Mouse (Mus musculus) embryo, embryonic 9.5 days (tissue): ENCODE results near the gene Dnm1.
A peak's percentile ranks its signal among the peaks of the same experiment; 100 is the strongest.
"Not testable (repeated sequence)": the region's sequence is repeated elsewhere in the genome, so short reads cannot be mapped to it uniquely, and the experiment has no call there.

Experiments
- DNase-seq: peaks from one replicate; pipeline ENCODE4 v3.0.0-alpha.2; 2017; ENCODE audit errors: extremely low spot score

Dnm1 gene

DNA sequence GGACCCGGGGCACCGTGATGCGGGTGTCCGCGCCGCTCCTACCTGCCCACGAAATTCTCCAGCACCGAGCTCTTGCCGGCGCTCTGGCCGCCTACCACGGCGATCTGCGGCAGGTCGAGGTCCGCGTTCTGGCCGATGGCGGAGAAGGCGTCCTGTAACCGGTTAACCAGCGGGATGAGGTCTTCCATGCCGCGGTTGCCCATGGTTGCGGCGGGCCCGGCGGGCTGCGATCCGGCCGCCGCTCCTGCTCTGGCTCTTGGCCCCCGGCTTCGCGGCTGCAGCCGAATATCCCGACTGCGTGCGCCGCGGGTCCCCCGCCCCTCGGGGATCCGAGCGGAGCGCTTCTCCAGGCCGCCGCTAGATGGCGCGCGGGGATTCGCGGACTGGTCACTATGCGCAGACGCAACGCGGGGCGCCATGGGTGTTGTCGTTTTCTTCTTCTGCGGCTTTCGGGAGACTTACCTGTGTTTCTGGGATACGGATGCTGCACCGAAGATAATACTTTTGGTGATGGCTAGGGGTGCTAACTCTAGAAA, at the start of gene Dnm1:
TSS of gene Dnm1 (minus strand) at position 332 of the 536 bp plus-strand sequence.
- peak; percentile 90 for DNase-seq

DNA sequence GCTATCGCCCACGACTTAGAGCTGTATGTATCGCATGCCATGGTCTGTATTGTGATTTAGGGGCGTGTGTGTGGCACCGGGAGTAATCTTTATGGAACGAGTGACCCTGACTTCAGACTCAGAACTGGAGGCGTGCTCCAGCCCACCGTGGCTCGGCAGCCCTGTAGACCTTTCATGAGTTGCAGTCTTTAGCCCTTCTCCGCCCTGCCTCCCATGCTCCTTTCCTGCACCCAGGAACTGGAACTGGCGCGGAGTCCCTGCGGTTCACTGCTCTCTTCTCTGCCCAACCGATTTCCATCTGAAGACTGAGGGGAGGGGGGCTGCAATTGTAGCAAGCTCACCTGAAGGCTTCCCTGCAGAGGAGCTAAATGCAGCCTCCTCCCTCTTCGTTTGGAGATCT, 43.6 kb upstream of the Dnm1 start:
- DNase-seq, result no peak

DNA sequence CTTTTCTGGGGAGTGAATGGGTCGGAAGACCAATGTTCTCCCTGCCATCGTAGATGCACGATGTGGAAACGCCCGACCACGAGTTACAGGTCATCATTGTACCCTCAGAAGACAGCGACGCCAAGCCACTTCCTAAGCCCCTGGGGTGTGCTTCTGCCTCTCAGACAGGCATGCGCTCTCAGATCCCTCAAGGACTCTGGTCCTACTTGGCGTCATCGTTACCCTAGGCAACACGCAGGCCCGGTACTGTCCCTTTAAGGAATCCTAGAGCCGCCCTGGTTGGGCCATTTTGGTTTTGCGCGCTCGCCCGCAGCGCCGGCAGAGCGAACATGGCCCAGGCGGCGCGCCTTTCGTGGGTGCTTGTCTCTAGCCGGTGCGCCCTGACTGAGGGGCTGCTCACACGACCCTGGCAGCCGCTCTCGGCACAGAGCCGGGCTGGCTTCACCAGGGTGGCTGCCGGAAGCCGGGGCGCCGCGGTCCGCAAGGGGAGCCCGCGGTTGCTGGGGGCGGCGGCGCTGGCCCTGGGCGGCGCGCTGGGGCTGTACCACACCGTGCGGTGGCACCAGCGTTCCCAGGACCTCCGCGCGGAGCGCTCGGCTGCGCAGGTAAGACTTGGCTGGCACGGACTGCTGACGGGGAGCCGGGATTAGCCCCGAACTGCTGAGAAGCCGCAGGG, 42.9 kb upstream of the Dnm1 start:
- DNase-seq, result peak; percentile 89

DNA sequence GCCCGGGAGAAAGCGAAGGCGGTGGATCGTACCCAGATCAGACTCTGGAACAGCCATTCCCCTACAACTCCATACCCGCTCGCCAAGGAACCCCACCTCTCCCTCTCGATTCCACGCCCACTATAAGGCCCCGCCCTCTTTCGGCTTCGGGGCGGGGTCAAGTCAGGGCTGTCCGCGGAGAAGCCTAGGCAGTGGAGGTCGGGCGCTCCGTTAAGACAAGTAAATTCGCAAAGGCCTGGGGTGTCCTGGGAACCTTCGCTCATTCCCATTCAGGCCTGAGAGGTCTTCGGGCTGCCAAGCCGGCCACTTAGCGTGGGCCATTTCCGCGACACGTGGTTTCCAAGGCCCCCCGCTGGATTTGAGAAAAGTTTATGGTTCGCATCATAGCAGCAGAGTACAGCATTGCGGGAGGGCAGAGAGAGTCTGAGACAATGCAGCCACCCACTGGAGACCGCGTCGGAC, 42.4 kb upstream of the Dnm1 start, which contains the start of gene Ptges2:
TSS of gene Ptges2 (plus strand) at position 413 of the 462 bp plus-strand sequence.
- DNase-seq, result peak; percentile 95

DNA sequence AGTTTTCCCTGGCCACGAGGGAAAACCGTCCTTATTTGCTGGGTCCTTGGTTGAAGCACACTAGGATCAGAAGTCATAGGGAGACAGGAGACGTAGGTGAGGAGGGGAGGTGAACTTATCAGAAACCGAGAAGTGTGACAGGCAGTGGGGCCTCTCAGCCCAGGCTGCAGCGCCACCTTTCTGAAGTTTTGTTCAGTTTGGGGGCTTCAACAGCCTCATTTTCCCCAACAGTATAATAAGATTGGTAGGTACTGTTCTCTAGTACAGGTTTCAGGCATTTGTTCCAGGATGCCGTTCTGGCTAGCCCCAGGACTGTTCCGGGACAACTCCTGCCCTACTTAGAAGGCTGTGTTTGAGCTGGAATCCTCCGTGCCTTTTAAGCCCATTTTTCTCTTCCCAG, 41.8 kb upstream of the Dnm1 start:
- peak; percentile 52 for DNase-seq

DNA sequence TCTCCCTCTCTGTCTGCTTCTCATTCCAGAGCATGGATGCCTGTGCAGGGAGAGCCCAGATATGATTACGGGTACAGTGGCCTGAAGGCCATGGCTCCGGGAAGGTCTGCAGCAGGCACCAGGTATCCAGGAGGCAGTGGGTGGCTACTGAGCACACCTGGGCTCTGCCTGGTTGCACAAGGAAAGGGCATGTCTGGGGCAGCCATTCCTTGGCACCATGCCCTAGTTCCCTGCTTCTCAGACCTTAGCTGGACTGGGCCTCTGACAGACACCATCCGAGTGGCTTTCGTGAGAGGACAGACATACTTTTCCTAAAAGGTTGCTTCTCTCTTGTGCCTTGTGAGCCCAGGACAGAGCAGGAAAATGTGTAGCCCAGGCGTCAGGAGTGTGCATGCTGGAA, 38.9 kb upstream of the Dnm1 start:
- DNase-seq, result no peak

DNA sequence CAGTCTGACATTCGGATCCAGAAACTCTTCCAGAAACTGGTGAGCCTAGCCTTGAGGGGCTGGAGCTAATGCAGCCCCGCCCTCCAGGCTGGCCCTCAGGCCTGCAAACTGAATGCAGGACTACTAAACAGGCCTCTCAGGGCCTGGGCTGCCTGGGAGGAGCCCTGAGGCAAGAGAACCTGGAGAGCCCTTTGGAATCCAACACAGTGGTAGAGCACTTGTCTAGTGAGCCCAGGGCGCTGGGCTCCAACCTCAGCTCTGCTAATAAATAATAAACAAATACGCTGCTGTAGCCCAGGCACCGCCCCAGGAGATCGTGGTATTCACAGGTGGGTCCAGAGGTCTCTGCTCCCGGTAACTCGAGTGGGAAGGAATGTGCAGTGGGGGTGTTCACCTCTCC, 37.7 kb upstream of the Dnm1 start:
- DNase-seq, result no peak

DNA sequence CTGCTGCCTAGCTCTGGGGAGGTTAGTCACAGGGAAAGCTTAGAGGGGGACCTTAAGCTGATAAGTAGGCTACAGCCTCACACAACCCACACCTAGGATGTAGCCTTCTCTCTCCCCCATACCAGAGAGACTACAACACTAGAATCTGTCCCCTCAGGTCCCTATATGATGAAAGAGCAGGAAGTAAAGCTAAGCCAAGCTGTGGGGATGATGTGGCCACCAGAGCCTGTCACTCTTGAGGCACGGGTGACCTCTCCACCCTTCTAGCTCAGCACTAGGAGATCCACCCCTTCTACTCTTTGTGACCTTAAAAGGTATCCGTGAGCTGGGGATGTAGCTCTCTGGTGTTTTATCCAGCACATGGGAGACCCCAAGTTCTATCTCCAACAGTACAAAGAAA, 36.0 kb upstream of the Dnm1 start:
- DNase-seq, result no peak

DNA sequence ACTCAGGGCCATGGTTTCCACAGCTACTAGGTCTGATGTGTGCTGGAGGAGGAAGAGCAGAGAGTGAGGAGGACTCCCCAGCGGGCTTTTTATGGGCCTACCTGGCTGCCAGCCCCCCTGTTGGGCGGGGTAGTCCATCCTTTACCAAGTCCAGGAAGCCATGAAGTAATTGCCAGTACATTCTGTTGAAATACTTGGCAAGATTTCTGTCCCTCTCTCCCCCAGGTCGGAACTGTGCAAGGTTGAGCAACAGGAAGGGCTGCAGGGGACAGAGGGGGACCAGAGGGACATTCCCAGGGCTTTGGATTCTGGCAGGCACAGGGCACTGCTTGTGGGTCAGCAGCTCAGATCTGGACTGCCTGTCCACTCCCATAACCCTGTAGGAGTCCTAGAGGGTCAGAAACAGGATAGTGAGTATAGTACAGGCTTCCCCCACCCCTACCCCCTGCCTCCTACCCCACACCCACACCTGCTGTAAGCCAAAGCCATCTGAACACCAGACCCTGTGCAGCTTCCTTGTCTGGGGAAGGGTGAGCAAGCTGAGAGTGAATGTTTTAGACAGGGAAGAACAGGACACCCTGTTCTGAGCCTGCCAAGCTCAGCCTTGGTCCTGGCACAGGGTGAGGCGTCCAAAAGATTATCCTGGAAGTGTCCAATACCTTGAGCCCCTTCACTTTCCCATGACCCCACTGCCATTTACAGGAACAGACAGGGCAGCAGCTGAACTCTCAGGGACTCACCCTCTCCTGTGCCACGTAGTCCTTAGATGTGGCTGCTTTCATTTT, 34.8 kb upstream of the Dnm1 start, which contains the start of gene Lcn2:
TSS of gene Lcn2 (minus strand) at position 547 of the 785 bp plus-strand sequence.
- DNase-seq, result no peak

DNA sequence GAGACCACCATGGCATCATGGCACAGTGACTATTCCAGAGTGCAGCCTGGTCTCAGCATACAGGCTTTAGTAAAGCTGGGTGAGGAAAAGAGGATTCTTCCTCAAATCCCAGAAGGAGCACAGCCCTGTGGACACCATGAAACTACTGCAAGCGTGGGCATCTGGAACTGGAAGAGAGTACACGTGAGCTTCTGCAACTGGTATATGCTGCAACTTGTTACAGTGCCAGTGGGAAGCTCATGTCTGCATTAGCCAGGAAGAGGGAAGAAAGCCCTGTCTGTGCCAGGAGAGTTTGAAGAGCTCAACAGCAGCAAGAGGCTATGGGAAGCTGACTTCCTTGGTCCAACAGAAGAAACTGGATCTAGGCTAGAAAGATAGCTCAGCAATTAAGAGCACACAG, 29.6 kb upstream of the Dnm1 start:
- DNase-seq, result no peak

DNA sequence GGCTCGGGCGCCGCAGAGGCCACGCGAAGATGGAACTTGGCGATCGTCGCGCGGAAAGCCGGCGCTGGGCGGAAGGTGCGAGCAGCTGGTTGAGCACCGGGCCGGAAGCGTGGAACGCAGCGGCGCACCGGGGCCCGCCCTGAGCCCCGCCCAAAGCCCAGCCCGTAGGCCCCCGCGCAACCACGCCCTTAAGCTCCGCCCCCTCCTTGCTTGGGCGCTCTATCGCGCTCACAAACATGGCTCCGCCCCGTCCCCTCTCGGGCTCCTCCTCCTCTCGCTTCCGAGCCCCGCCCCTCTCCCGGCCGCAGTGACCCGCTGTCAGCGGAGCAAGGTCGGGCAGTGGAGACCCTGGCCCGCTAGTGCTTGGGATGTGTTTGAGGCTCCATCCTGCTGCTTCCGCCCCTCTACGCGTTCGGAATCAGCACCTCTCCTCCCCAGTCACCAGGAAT, 28.7 kb upstream of the Dnm1 start, which contains the start of gene 1110008P14Rik:
TSS of gene 1110008P14Rik (minus strand) at position 164 of the 449 bp plus-strand sequence.
- peak; percentile 95 for DNase-seq

DNA sequence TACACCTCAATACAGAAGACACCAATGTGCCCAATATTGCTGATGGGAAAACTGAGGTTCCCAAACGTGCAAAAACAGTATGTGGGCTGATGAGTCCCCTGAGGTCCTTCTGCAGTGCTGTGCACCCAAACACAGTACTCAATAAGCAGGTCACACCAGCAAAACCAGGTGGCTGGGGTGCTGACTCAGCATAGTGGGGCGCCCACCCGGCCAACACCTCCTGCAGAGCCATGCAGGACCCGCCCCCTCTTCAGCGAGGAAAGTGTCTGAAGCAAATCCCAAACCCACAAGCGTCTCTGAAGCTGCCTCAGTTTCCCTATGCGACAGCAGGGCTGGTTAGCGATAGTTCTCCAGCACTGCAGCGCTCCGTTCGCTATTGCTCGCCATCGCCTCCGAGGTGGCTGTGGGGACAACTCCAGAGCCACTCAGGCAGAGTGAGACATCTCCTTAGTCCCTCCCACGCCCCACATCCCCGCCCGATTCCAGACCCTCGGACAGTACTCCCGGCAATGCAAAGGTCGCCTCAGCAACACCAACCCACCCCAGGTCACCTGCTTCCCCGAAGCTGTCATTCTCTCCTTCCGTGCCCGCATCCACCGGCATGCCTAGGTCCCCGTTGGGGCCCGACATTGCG, 28.1 kb upstream of the Dnm1 start:
- DNase-seq, result no peak

DNA sequence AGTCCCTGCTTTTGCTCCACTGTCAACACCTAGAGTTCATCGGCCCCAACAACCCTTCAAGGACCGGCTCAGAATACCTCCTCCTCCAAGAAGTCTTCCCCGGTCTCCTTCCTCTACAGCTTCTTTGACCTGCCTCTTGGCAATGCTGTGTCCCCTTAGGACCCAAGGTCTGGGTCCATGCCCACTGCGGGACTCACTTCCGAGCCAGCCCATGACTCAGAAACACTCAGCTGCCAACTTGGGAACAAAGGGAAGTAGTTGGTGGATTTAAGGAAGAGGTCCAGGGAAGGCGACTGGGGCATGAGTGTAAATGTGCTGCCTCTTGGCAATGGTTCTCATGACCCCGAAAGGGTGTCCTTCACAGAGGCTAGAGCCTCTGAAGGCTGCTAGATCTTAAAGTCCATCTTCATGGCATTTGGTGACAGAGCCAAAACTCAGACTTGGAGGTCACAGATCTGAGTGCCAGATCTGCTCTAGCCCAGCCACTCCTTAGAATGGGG, 26.9 kb upstream of the Dnm1 start:
- DNase-seq, result no peak

DNA sequence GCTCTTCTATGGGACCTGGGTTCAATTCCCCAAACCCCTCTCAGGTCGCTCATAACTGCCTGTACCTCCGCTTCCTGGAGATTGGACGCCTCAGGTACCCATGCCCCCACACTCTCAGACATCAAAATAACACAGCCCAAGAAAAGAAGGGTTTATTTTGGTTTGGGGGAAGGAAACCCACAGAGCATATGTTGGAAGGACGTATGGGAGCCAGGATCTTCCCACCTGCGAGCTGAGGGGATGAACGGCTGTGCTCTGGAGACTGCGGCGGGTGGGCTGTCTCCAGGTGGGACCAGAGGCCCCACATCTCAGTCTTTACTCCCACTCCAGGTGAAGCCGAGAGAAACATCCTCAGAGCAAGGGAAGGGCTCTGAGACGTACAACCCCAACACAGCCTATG, 23.8 kb upstream of the Dnm1 start:
- DNase-seq, result no peak

DNA sequence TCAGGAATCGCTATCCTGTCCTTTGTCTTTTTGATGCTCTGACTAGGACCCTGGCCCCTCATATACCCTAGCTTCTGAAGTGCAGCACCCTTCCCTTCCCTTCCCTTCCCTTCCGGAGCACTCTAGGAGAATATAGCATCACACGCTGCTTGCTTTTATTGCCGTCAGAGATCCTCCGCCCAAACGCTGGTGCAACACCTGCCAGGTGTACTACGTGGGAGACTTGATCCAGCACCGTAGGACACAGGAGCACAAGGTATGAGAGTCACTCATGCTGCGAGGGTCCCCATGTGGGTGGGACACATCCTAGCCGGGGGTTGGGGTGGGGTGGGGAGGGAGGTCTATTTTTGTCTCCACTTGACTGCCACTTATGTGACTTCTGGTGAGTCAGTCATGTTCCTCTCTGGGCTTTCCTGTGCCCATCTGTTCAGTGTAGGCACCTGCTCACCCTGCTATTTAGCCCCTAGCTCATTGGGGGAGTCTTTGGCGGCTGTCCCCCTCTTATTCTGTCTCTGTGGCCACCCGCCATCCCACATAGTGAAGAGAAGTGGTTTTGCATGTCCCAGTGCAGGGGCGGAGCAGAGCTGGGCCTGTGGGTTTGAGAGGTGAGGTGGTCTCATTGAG, 22.3 kb upstream of the Dnm1 start:
- DNase-seq, result no peak

DNA sequence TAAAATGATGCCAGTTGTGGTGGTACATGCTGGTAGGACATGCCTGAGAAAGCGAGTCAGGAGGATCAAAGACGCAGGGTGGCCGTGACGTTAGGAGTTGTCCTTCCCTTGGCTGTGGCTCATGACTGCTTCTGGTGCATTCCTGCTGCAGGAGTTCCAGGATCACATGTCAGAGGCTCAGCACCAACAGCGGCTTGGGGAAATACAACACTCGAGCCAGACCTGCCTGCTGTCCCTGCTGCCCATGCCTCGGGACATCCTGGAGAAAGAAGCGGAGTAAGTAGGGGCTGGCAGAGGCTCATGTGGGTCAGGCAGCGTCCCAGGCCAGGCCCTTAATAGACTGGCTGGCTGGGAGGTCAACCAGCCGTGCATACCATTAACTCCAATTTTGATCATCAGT, 21.1 kb upstream of the Dnm1 start:
- DNase-seq, result no peak

DNA sequence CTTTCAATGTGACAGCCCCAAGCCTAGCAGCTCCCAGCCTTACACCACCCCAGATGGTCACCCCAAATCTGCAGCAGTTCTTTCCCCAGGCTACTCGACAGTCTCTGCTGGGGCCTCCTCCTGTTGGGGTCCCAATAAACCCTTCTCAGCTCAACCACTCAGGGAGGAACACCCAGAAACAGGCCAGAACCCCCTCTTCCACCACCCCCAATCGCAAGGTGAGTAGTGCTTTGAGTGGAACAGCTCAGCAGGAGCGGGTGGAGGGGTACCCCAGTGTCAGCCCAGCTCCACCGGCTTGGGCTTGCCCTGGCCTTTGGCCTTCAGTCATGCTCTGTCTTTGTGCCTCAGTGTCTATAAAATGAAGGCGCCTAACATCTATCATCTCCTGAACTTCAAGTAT, 14.2 kb upstream of the Dnm1 start:
- DNase-seq, result no peak

DNA sequence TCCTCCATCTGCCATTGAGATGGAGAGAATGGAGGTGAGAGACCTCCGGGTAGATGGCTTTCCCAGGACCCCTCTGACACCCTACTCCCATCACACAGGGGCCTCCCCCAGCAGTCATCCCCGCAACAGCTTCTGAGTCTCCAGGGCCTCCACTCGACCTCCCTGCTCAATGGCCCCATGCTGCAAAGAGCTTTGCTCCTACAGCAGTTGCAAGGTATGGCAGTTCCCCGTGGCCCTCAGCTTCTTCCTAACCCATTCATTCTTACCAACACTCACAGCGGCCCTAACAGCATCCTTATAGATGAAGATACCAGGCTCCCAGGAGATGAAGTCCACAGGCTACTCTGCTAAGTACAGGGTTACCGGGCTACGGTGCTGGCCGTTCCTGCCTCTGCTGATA, 11.0 kb upstream of the Dnm1 start:
- DNase-seq, result no peak

DNA sequence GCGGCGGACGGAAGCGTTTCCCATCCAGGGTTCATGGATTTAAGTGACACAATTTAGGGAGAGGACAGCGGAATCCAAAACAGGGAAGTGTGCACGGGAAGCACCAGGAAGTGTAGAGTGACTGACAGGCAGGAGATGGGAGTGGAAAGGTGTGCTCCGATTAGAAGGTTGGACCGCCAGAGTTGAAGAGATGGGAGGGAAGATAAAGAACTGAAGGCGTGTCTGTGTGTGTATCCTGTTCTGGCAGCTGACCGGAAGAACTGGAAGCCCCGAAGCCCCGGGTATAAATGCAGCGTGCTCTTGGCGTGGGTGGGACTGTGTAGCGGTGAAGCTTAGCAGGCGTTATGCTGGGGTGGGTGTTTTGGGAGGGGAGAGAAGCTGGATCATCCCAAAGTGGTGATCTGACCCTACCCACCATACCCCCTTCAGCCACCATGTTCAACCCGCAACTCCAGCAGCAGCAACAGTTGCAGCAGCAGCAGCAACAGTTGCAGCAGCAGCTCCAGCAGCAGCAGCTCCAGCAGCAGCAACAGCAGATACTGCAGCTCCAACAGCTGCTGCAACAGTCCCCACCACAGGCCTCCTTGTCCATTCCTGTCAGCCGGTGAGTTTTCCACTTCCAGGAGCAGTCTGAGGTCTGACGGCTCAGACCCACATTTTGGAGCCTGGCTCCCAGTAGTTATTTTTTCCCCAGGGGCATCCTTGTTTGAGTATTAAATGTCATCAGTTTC, 10.4 kb upstream of the Dnm1 start:
- DNase-seq, result no peak

DNA sequence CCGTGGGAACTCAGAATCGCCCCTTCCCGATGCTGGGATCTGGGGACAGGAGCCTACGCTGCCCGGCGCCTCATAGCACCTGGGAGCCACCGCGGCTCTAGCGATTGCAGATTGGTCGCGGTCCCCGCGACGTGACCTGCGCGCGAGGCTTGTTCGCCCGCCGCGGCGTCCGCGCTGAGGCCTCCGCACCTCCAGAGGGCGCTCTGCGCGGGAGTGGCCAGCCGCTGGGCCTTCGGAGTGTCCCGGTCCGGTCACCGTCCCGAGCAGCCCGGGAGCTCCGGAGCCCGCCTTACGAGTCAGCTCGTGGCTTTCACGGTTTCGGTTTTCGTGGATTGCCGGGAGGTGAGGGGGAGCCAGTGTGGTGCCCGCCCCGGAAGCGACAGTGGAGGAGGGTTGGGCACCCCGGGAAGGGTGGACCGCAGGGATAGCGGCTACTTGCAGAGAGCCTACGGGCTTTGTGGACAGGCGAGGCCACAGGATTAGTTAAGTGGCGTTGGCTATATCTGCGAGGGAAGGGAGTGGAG, 9.7 kb upstream of the Dnm1 start:
- DNase-seq, result peak; percentile 90

DNA sequence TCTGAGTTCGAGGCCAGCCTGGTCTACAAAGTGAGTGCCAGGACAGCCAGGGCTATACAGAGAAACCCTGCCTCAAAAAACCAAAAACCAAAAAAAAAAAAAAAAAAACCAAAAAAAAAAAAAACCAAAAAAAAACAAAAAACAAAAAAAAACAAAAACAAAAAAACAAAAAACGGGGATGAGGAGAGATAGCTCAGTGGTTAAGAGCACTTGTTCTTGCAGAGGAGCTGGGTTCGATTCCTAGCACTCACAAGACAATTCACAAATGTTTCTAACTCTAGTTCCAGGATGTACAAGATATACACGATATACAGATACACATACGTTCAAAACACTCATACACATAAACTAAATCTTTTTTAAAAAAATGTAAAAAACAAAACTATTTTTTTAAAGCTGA, 9.1 kb upstream of the Dnm1 start:
- DNase-seq, result not testable (repeated sequence)
